Mouse (Mus musculus): ENCODE results near the gene Slf2. TPM values are rescaled to one million over a fixed set of nuclear protein-coding genes. Genes with fewer than 3 reads are reported as not detected.

Gene Slf2
- polyA plus RNA-seq, 1 experiment from 2014 or later, result 25.8 TPM

GRCm38 (mm10) chr19:44987851-44988250, 56.9 kb downstream of the Slf2 start:
- Histone ChIP-seq H3K27ac (no peak overlapping the region), H3K4me3 (no peak overlapping the region), H3K9ac (no peak overlapping the region), H3K4me1 (peaks cover 41% of the 10 kb centered on the region), H3K27me3 (replicated peaks) (peaks cover 54% of the 10 kb centered on the region), H3K4me2 (no peak overlapping the region), H3K36me3 (peaks cover 4% of the 10 kb centered on the region; the same call in 1 of the 2 replicates), H3K9me3 (replicated peaks) (no peaks in the 10 kb centered on the region)
- WGBS (ENCODE audit: insufficient replicate concordance), result 57% methylated on average over 6 of the region's 6 CpGs
- no peak for ATAC-seq

GRCm38 (mm10) chr19:44988321-44988720, 57.4 kb downstream of the Slf2 start:
- no peak for ATAC-seq
- H3K4me3 ChIP-seq, result peak overlapping the region; percentile 59; the same call in 1 of the 2 replicates
- WGBS (ENCODE audit: insufficient replicate concordance), result 44% methylated on average over 9 of the region's 9 CpGs
- peak overlapping the region; percentile 71 for H3K4me2 ChIP-seq
- H3K36me3 ChIP-seq, result peaks cover 2% of the 10 kb centered on the region; the same call in 1 of the 2 replicates
- H3K27me3 ChIP-seq (replicated peaks), result peaks cover 54% of the 10 kb centered on the region
- no peak overlapping the region for H3K9ac ChIP-seq
- H3K9me3 ChIP-seq (replicated peaks), result no peaks in the 10 kb centered on the region
- no peak overlapping the region for H3K27ac ChIP-seq
- peaks cover 42% of the 10 kb centered on the region for H3K4me1 ChIP-seq

- 0 out of 2 replicates have a peak, but pooled peaks have one; percentile 25 for ATAC-seq
- H3K9ac ChIP-seq, result peak within 1 kb of the TSS; percentile 63
- H3K4me3 ChIP-seq, result peak within 1 kb of the TSS; percentile 59
- peaks cover 42% of the 10 kb centered on the region for H3K4me1 ChIP-seq
- H3K4me2 ChIP-seq, result peak within 1 kb of the TSS; percentile 71
- H3K27ac ChIP-seq, result peak within 1 kb of the TSS; percentile 69
- WGBS (ENCODE audit: insufficient replicate concordance), result 2% methylated on average over 53 of the region's 58 CpGs
- no peaks in the 10 kb centered on the region for H3K9me3 ChIP-seq (replicated peaks)
- H3K36me3 ChIP-seq, result no peaks in the 10 kb centered on the region
- peaks cover 54% of the 10 kb centered on the region for H3K27me3 ChIP-seq (replicated peaks)
Observed at GRCm38 (mm10) chr19:44988831-44989566, 58.0 kb downstream of the Slf2 start, which contains the start of gene Sema4g. TSS of gene Sema4g (plus strand) at chr19:44989101.

DNA sequence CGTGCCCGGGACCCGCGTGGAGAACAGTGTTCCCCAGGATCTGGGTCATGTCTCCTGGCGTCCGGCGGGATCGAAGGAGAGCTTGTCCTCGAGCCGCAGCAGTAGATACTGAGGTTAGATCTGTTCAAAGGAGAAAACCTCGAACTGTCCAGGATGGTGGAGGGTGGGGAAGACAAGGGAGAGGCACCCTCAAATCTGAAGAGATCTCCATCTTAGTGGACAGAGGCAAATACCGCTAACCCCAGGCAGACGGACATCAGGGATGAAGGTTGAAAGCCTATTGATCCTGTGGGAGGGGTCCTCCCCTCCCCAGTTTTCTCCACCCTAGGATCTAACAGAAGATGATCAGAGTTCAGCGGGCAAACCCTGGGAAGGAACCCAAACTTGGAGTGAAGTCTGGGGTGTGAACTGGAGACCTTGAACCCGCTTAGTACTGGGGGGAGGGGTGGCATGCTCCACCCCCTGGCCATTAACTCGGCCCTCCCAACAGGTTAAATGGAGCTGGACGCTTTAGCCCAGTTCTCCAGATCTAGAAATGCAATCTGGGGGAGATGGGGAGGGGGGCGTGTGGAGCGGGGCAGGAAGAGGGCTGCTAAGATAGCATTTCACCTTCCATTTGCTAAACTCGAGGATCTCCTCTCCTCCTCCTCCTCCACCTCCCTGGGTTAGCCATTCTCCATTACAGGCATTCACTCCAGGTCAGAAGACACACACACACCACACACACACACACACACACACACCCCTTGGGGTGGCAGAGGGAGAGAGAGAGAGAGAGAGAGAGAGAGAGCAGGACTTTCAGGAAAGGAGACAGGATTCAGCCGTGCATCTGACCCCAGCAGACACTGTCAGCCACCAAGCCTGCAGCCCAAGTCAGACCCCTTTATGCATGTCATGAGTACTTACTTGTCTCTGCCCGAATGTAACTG, 58.9 kb downstream of the Slf2 start:
- H3K36me3 ChIP-seq, result no peaks in the 10 kb centered on the region
- peak overlapping the region; percentile 69 for H3K27ac ChIP-seq
- 9% methylated on average over 22 of the region's 22 CpGs for WGBS (ENCODE audit: insufficient replicate concordance)
- 0 out of 2 replicates have a peak, but pooled peaks have one; percentile 11 for ATAC-seq
- peaks cover 54% of the 10 kb centered on the region for H3K27me3 ChIP-seq (replicated peaks)
- H3K4me2 ChIP-seq, result peak overlapping the region; percentile 71
- H3K9me3 ChIP-seq (replicated peaks), result no peaks in the 10 kb centered on the region
- peak overlapping the region; percentile 59 for H3K4me3 ChIP-seq
- peaks cover 37% of the 10 kb centered on the region for H3K4me1 ChIP-seq
- H3K9ac ChIP-seq, result peak overlapping the region; percentile 63

DNA sequence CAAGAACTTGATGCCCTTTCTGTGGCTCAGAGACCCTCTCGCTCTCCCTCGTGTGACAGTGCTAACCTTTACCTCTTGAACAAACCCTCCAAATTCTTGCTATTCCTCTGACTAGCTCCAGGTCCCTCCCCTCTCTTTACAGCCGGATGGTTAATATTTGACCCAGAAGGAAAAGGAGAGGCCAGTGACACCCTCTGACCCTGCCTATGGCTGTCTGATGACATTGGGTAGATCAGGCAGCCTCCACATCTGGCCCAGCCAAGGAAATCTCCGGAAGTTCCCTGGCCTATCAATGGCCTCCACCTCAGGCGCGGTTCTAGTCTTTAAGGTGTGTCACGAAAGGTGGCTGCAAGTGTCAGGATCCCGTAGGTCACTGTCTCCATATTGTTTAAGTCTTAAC, 60.1 kb downstream of the Slf2 start:
- Histone ChIP-seq H3K9ac (no peak overlapping the region), H3K27ac (peak overlapping the region; percentile 57), H3K4me1 (peaks cover 27% of the 10 kb centered on the region), H3K9me3 (replicated peaks) (no peaks in the 10 kb centered on the region), H3K4me3 (no peak overlapping the region), H3K4me2 (peak overlapping the region; percentile 71), H3K36me3 (0 out of 2 replicates have a peak, but pooled peaks cover 2% of the 10 kb centered on the region), H3K27me3 (replicated peaks) (peaks cover 54% of the 10 kb centered on the region)
- 64% methylated on average over 8 of the region's 8 CpGs for WGBS (ENCODE audit: insufficient replicate concordance)
- peak; percentile 10; the same call in 1 of the 2 replicates for ATAC-seq

DNA sequence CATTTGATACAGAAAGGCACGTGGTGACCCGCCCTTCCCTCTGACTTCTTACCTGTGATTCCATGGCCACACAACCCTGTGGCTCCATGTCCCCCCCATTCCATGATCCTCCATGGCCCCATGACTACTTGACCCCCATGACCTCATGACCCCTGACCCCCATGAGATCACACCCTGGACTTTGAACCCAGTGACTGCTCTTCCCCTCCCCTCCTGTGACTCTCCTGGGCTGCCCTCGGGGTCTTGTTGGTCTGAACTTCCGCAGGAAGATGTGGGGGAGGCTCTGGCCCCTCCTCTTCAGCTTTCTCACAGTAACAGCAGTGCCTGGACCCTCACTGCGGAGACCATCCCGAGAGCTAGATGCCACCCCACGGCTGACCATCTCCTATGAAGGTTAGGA, 61.3 kb downstream of the Slf2 start:
- no peak overlapping the region for H3K27ac ChIP-seq

DNA sequence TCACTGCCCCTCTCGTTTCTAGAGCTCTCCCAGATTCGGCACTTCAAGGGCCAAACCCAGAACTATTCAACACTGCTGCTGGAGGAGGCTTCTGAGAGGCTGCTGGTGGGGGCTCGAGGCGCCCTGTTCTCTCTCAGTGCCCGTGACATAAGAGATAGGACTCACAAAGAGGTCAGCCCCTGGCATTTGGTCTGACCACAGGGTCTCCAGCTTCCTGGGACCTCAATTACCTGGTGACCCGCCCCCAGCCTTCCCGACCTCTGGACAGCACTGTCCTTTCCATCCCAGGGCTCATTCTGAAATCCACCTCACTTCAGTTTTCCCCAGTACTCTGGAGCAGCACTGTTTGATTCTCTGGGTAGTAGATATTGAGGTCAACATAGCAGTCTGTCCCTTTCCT, 61.8 kb downstream of the Slf2 start:
- no peak for ATAC-seq
- Histone ChIP-seq H3K36me3 (peaks cover 13% of the 10 kb centered on the region), H3K4me1 (peaks cover 28% of the 10 kb centered on the region), H3K9ac (no peak overlapping the region), H3K4me3 (no peak overlapping the region), H3K4me2 (no peak overlapping the region; the same call in 1 of the 2 replicates), H3K27me3 (replicated peaks) (peaks cover 41% of the 10 kb centered on the region), H3K9me3 (replicated peaks) (no peaks in the 10 kb centered on the region), H3K27ac (no peak overlapping the region)
- WGBS (ENCODE audit: insufficient replicate concordance), result 43% methylated on average over 7 of the region's 7 CpGs

More for the DNA sequence above, 61.3 kb downstream of the Slf2 start:
- no peak for ATAC-seq
- no peak overlapping the region; the same call in 1 of the 2 replicates for H3K4me2 ChIP-seq
- WGBS (ENCODE audit: insufficient replicate concordance), result 33% methylated on average over 7 of the region's 7 CpGs
- peaks cover 45% of the 10 kb centered on the region for H3K27me3 ChIP-seq (replicated peaks)
- peaks cover 8% of the 10 kb centered on the region; the same call in 1 of the 2 replicates for H3K36me3 ChIP-seq
- H3K9ac ChIP-seq, result no peak overlapping the region
- peaks cover 28% of the 10 kb centered on the region for H3K4me1 ChIP-seq
- no peaks in the 10 kb centered on the region for H3K9me3 ChIP-seq (replicated peaks)
- no peak overlapping the region for H3K4me3 ChIP-seq

DNA sequence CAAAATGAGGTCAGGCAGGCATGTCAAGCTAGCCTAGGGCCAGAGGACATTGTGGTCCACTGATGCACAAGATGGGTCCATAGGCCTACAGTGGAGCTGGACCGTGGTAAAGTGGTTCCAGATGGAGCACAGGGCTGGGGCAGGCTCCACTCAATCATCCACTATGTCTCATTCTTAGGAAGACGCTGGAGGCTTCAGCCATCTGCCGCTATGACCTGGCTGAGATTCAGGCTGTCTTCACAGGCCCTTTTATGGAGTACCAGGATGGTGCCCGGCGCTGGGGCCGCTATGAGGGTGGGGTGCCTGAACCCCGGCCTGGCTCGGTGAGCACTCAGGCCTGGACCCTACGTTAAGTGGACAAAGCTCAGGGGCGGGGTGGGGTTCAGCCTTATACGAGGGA, 66.8 kb downstream of the Slf2 start:
- Histone ChIP-seq H3K4me3 (no peak overlapping the region), H3K9ac (no peak overlapping the region), H3K36me3 (peaks cover 40% of the 10 kb centered on the region), H3K4me2 (no peak overlapping the region), H3K27me3 (replicated peaks) (no peaks in the 10 kb centered on the region), H3K27ac (no peak overlapping the region), H3K9me3 (replicated peaks) (no peaks in the 10 kb centered on the region), H3K4me1 (peaks cover 16% of the 10 kb centered on the region)
- ATAC-seq, result no peak
- WGBS (ENCODE audit: insufficient replicate concordance), result 81% methylated on average over 11 of the region's 11 CpGs

DNA sequence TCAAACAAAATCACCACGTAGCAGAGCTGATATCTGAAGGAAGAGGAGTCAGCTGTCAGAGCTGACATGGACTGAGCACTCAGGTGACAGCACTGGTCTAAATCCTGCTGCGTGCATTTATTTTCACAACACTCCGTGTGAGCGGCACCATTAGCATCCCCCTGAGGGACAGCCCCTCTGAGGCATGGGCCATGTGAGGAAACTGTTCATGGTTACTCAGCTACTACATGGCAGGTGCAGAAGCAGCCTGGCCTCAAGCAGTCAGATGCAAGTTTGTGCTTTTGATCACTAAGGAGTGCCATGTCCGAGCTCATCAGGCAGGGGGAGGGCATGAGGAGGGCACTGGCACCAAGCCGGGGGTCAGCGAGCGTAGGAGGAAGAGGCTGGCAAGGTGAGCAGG, 68.7 kb downstream of the Slf2 start:
- WGBS (ENCODE audit: insufficient replicate concordance), result 82% methylated on average over 8 of the region's 8 CpGs
- Histone ChIP-seq H3K27ac (no peak overlapping the region), H3K4me2 (no peak overlapping the region), H3K27me3 (replicated peaks) (no peaks in the 10 kb centered on the region), H3K4me3 (no peak overlapping the region), H3K9me3 (replicated peaks) (no peaks in the 10 kb centered on the region), H3K4me1 (peaks cover 14% of the 10 kb centered on the region), H3K9ac (no peak overlapping the region), H3K36me3 (peaks cover 58% of the 10 kb centered on the region)
- ATAC-seq, result no peak

DNA sequence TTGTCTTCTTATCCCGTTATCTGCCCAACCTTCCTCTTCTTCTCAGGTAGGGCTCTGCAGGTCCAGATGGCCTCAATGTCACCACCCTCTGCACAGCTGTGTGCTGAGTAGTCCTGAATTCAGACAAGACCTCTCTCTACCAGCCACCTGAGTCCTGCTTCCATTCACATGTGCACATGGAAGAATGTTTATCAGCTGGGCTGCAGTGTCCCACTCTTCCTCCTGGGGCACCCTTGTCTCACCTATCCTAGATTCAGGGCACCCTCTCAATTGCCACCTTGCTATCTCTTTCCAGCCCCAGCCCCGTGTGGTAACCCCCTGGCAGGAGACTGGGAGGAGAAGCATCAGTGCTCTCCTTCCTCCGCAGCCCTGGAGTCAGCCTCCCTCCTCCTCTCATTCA, 71.3 kb downstream of the Slf2 start:
- no peak overlapping the region for H3K4me2 ChIP-seq
- 58% methylated on average over 3 of the region's 3 CpGs for WGBS (ENCODE audit: insufficient replicate concordance)
- H3K9me3 ChIP-seq (replicated peaks), result no peaks in the 10 kb centered on the region
- ATAC-seq, result no peak
- H3K27me3 ChIP-seq (replicated peaks), result no peaks in the 10 kb centered on the region
- H3K27ac ChIP-seq, result peak overlapping the region; percentile 28; the same call in 1 of the 2 replicates
- H3K4me1 ChIP-seq, result peaks cover 23% of the 10 kb centered on the region
- no peak overlapping the region for H3K4me3 ChIP-seq
- peaks cover 54% of the 10 kb centered on the region for H3K36me3 ChIP-seq
- no peak overlapping the region for H3K9ac ChIP-seq

GRCm38 (mm10) chr19:45003740-45004516, 73.0 kb downstream of the Slf2 start:
- no peak for ATAC-seq
- no peaks in the 10 kb centered on the region for H3K9me3 ChIP-seq (replicated peaks)
- H3K27ac ChIP-seq, result no peak overlapping the region
- H3K4me1 ChIP-seq, result peaks cover 34% of the 10 kb centered on the region
- no peak overlapping the region for H3K9ac ChIP-seq
- no peak overlapping the region for H3K4me2 ChIP-seq
- H3K27me3 ChIP-seq (replicated peaks), result no peaks in the 10 kb centered on the region
- H3K4me3 ChIP-seq, result no peak overlapping the region
- 81% methylated on average over 7 of the region's 7 CpGs for WGBS (ENCODE audit: insufficient replicate concordance)
- peaks cover 58% of the 10 kb centered on the region for H3K36me3 ChIP-seq
